Mouse (Mus musculus) frontal cortex, postnatal 36 days (tissue): Measurements from ENCODE around the gene Galnt16.

Experiments used
- DNase-seq, 2 experiments: peaks; one replicate each; pipeline ENCODE4 v3.0.0; 2022; ENCODE audit warnings: low spot score in 2 of 2

The Galnt16 gene

DNA sequence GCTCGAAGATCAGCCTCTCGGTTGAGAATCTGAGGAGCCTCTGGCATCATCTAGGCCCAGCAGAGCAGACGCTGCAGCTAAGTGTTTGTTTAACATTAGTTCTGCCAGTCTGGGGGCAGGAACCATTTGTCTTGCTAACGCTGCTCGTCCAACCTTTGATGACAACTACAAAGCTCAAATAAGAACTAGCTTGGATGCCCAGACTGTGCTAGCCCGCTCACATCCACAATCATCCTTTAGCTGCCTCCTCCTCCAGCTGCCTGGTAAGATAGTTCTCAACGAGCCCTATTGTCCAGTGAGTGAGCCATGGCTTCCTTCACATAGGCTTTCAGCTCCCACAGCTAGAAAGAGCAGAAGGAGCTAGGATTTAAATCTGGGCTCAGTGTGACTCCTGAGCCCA is 80.2 kb downstream of the Galnt16 start:
- no peak for DNase-seq

DNA sequence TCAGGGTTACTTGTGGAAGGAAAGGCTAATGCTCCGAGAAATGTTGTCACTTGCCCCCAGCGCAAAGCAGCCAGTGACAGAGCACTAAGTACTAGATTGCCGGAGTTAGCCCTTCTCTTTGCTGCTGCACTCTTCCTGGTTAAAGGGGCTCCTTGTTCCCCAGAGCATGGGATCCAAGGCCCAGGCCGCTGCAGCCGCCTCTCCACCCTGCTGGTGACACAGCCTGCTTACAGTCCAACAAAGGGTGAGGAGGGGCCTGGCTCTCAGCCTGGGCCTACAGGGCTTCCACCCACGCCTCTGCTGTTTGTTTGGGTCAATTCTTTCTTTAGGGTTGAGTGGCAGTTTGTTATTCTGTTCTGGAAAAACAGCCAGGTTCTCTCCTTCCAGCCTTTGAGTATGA is 80.7 kb downstream of the Galnt16 start:
- peak; percentile 32 to 54 for DNase-seq

DNA sequence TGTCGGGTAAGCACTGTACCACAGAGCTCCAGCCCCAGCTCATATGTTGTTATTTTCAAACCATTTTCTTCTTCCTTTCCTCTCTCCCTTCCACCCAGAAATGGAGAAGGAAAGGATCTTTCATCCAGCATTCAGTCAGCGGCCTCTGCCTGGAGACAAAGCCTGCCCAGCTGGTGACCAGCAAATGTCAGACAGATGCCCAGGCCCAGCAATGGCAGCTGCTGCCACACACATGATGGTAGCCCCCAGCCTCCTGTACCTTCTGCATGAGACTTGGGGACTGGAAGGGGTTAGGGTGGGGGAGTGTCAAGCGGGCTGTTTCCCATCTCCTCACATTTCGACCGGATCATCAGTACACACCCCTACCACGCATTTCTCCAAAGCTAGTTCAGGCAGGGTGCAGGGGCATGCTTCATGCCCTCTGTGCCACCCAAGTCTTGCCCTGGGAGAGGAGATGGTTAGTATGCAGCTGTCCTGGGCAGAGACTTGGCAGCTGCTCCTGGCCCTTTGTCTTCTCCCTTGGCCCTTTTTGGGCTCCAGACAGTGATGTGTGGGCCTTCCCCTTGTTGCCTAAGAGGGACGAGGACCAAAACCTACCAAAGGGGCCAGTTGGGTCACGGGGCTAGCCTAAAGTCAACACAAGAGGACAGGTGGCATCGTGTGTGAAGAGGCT is 83.7 kb downstream of the Galnt16 start:
- DNase-seq, result no peak

DNA sequence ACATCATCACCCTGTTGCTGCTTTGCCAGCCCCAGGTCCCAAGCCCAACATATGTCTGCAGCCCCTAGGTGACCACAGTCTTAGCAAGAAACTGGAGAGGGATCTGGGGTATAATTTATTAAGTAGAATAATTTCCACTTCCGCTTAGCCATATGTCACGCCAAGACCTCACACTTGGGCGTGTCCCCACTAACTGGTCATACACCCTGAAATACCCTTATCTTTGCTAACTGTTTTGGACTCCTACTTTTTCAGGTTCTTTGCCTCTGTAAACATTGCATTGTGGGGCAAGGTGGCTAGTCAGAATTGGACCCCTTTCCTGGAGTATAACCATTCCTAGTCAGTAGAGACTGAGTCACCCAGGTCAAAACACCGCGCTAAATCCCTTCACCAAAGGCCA is 84.4 kb downstream of the Galnt16 start:
- no peak for DNase-seq

DNA sequence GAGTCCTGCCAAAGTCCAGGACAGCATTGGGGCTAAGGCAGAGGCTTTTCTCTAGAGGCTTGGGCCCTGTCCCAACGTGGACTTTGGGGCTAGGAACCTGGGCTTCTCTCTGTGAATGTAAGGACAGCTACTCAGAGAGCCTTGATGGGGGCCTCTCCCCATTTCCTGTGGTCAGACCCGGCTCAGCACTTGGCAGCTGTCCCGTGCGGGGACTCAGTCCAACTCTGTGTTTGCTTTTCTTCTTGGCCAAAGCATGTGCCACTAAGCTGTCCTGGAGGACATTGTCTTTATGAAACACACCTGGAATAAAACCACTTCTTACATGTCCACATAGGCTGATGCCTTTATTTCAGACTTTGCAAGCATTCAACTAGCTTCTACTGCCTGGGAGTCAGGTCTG is 85.5 kb downstream of the Galnt16 start:
- peak in 1 of 2 experiments; percentile 12 for DNase-seq

DNA sequence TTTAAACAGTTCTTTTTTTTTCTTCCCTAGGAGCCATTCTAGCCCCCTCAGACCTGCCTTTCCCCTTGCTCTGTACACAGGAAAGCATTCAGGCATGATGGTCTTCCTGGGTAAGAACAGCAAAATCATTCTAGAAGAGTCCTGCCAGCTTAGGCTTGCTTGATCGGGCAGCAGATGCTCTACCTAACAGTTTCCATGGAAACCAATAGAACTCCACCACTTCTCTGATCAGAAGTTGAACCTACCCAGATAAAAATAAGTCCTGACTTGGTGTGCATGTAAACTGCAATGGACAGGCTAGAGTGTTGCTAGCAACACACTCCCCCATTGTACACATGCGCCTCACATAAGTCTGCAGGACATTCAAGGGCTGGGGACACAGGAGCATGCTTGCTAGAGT is 86.1 kb downstream of the Galnt16 start:
- DNase-seq, result peak; percentile 27 to 46

DNA sequence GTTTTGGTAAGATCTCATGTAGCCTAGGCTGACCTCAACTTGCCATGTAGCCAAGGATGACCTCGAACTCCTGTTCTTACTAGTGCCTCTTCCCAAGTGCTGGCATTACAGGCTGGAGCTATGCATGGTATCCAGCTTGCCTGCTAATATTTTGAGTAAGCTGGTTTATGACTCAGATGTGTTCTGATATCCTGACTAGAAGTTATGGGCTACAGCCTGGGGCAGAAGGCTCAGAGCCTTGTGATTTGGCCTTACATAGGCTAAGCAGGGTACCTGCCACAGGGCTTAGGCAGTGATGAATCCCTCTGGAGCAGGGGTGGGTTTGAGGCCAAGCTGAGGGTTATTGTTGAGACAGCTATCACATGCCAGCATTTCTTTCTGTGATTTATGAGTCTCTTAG is 90.5 kb downstream of the Galnt16 start:
- DNase-seq, result no peak

DNA sequence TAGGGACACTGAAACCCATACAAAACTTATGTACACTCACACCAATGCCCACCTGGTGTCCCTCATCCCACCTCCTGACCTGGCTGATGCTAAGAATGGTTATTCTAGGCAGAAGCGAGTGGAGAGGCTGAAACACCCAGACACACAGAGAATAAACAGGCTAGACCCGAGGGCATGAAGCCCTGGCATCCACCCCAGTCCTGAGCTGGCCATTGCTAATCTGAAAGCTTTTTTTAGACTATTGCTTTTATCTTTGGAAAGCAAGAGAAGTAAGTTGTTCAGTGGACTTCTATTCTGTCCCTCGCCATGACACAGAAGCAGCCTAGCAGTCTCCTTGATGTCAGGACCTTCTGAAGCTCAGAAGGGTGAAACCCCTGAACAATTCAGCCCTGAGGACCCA is 91.9 kb downstream of the Galnt16 start:
- DNase-seq, result no peak

DNA sequence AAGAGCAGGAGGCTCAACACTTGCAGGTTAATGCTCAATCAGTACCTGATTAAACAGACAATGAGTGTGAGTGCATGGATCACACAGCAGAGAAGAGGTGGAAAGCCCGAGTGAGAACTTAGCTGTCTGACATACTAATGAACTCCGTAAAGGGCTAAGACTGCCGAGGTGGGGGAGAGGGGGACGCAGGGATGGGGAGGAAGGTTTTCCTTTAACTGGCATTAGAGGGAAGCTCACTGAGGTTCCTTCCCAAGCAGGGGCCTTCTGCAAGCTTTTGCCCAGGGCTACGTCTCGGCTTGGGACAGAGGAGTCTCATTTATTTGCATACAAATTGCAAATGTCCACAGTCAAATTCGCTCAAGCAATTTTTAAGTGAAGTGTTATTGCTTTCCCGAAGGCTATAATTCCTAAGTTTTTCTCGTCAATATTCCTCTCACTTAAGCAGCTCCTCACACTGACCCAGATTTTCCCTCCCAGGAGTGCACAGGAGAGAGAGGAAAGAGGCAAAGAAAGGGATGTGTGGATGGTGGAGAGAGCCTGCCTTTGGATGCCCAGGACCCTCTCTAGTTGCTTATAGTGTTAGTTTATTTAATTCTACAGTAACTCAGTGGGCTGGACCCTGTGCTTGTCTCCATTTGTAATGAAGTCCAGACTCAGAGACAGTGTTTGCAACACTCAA is 94.2 kb downstream of the Galnt16 start:
- no peak for DNase-seq

DNA sequence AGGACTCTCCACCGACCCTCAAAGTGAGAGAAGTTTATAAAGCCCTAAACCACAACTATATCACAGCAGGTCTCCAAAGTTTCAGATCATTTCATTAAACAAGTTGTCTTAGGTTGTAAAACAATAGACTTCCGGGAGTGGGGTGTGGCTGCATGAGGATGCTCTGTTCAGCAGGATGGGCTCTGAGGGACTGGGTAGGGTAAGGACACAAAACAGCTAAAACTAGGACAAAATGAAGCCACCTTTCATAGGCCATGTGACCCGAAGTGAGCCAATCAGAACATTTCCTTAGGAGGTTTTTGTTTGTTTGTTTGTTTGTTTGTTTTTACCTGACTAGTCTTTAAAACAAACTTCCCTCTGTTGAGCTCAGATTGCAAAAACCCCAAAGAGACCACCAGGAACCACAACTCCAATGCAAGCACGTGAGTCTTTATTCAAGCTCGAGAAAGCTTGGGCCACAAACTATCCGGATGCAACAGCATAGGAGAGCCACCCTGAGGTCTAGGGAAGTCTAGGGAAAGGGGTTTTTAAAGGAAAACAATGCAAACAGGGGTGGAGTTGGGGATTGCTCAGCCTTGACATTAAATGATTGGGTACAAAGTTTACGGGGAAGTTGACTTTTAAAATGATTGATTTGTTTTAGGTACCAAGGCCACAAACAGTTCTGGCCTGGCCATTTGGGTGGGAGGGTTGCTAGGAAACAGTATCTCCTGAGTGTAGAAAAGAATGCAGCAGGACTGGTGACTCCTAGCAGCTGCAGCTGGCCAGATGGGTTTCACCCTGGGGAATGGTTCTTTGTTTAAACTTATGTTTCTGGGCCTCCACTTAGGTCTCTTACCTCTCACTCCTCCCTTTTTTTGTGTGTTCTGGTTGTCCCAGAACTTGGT is 97.5 kb downstream of the Galnt16 start:
- DNase-seq, result no peak

DNA sequence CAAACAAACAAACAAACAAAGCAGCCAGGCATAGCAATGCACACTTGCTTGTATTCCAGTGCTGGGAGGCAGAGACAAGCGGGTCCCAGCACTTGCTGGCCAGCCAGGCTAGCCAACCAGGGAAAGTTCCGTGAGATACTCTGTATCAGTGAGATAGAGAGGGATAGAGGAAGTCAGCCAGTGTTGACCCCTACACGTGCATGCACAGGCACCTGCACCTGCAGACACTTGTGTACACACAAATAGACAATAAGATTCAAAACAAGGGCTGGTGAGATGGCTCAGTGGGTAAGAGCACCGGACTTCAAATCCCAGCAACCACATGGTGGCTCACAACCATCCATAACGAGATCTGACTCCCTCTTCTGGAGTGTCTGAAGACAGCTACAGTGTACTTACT is 102.4 kb downstream of the Galnt16 start:
- DNase-seq, result no peak

DNA sequence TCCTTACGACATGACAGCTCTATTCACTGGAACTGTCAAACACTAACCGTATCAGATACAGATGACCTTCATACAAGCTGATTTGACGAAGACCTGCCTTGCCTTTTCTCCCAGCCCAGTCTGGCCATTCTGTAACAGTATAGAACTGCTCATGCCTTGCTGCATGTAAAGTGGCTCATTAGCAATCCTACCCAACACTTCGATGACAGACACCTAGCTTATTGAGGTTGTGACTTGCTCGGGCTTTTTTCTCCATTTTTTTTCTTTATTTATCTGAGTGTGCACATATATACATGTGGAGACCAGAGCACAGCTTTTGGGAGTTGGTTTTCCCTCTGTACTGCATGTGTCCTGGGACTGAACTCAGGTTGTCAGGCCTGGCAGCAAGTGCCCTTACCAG is 113.7 kb downstream of the Galnt16 start:
- no peak for DNase-seq

DNA sequence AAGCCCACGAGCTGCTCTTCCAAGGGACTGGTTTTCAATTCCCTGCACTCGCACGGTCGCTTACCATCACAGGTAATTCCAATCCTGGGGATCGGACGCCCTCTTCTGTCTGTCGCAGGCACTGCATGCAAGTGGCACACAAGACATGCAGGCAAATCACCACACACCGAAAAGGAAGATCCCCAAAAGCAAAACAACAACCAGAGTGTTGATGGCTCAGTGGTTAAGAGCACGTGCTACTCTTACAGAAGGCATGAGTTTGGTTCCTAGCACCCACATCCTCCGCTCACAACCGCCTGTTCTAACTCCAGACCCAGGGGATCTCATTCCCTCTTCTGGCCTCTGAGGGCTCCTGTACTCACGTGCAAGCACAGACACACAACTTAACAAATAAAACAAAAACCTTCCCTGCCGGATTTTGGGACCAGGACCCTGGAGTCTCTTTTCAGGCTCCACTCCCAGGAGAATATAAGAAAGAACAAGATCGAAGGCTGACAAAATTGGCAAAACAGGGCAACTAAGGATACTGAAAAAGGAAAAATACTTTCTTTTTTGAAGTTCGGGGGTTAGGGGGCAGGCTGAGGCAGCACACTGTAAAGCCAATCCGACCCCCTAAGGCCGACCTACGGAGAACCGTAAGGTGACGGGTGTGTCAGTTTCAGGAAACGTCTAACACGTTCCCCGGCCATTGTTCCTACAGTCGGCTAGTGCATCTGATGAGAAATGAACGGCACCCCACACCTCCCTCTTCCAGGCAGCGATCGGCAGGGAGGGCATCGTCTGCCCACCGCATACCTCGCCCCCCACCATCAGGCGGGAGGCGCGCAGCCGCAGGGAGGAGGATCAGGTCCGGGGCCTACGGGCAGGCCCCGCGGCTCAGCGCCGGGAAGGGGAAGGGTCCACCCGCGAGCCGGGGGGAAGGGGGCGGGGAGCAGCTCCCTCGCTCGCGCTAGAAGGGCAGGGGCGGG is 124.9 kb downstream of the Galnt16 start:
- DNase-seq, result peak; percentile 15 to 35

DNA sequence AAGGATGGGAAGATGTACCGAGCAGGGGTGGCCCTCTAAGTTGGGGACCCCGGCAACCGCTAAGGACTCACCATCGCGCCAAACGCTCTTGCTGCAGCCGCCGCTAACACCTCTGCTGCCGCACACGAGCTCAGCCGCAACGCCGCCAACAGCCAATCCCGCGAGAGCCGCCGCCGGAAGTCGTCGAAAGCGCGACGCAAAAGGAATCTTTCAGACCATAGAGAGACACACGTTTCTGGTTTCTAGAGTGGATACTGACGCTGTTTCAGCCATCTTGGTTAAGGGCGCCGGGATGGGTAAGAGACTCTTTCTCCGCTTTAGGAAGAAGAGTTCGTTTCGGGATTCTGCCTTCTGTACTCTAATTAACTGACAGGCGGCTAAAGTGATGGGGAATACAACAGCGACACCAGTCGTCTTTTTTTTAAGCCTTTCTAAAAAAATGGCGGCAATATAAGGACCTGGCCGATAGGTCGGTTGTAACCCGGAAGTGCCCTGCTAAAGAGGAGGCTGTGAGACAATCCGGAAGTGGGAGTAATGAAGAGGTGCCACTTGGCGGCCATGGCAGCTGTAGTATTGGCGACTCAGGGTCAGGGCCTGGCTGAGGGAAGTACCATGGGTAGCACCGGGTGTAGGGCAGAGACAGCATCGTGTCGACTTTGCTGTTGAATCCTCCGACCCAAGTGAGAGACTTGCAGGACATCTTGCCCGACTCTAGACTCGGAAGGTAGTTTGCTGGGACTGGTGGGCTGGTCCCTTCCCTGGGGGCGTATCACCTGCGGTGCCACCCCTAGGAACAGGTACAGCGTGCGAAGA is 125.8 kb downstream of the Galnt16 start, which contains the start of the genes Slc39a9 and Erh:
TSS of gene Slc39a9 (plus strand) at position 191 of the 813 bp plus-strand sequence.
TSS of gene Erh (minus strand) at position 649 of the 813 bp plus-strand sequence.
- peak; percentile 95 to 97 for DNase-seq

DNA sequence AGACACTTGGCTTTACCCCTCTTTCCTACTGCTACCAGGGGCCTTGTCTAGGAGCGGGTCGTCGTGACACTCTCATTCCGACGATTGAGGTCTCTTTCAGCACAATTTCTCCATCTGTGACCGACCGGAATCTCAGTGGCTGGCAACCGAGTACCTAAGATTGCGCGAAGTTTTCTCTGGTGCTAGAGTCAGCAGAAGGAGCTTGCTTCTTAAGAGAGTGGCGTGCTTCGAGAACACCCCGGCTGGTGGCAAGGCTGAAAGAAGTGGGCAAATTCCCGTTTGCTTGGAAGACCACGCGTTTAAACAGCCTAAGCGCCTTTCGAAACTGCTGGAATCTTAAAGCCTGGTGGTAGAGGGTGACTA is 126.4 kb downstream of the Galnt16 start:
- DNase-seq, result peak in 1 of 2 experiments; percentile 6

DNA sequence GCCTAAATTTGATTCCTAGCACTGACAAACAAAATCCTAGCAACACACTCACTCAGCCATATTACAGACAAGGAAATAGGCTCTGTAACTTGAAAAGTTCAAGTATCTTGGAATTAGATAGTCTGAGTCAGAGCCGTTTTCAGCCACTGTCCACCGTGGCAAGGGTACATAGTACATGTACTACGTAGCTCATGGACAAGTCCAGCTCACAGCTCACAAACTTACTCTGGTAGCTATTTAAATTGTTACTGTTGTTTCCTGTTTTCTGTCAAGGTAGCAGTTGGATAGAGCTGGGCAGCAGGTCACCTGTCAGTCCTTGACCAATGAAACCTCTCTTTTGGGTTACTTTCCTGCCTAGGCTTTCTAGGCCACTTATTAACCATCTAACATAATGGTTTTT is 128.3 kb downstream of the Galnt16 start:
- no peak for DNase-seq

DNA sequence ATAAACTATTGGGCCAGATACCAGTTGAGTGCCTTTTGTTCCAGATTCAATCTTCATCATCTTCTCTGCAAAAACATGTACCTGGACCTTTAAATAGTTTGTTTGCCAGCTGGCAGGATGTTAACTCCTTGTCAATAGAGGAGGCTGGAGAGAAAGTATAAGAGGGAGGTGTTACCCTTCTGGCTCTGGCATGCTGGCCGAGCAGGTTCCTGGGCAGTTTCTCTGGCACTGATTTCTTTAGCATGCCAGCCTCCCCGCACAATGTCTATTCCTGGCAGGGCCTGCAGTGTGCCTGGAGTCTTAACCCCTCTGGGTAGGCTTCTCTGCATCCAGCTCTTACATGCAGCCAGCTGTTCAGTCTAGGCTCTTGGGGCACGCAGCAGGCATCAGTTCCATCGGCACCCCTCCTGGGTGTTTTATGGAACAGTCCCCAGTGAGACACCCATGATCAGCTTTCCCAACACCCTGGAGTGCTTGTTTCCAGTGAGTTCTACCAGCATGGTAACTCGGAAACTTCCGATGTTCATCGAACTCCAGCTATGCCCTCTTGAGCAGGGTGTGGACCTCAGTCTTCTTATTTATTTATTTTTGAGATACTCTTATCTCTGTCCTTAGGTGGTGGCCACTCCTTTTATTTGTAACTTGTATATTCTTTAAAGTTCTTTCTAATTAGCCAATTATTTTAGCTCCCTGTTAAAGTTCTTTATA is 136.0 kb downstream of the Galnt16 start:
- no peak for DNase-seq

DNA sequence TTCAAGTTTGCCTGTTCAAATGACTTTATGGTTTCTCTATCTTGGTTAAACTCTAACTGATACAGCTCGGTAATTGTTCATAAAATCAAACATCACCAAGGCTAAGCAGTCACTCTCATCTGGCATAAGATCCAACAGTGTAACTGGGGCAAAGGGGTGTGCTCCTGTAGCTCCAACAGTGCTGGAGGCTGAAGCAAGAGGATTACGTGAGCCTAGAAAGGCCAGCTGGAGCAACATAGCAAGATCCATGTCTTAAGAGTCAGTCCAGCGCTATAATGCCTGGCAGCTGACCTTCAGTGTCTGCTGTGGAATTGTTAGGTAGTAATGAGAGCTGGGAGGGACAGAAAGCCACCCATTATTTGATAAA is 136.6 kb downstream of the Galnt16 start:
- DNase-seq, result no peak

DNA sequence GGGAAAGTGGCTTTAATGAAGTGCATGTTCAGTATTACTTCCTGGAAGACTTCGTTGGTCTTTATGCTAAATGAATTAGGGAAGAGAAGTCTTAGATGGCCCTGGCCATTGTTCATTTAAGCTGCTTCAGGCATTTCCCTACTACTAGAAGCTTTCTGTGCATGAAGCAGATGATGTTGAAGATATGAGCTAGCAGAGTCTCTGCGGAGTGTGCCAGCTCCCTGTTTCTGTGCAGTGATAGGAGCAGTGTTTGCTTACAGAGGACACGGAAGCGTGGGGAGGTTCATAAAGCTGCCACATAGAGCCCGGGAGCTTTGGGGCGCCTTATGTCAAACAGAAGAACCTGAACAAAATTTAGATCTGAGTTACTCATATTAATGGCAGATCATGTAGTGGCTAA is 140.6 kb downstream of the Galnt16 start:
- DNase-seq, result no peak

DNA sequence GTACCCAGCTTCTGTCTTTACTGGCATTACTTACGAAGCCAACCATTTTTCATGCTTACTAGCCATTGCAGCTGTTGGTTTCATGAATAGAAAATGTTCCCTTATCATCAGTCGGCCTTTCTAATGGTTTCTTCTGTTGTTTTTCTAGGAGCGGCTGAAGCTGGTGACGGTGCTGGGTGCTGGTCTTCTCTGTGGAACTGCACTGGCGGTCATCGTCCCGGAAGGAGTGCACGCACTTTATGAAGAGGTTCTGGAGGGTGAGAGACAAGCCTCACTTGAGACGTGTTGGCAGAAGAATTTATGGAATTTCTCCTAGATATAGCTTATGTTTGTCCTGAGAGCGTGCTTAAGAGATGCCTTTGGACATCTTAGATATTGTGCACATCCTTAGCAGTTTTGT is 144.2 kb downstream of the Galnt16 start:
- no peak for DNase-seq
